Mouse (Mus musculus) cerebellum, adult 11-12 months (tissue): ENCODE data around the gene Plcz1.

Experiments
- DNase-seq: peaks from one replicate; pipeline ENCODE4 v3.0.0; 2022

The Plcz1 gene

GRCm38 (mm10) chr6:140041357-140041756 is at the start of gene Plcz1:
TSS of gene Plcz1 (minus strand) at chr6:140041457.
- DNase-seq = no peak

GRCm38 (mm10) chr6:140089855-140090254 is 48.6 kb upstream of the Plcz1 start:
- no peak for DNase-seq

- DNase-seq = no peak
Measured at GRCm38 (mm10) chr6:140081739-140082138, 40.5 kb upstream of the Plcz1 start.

- DNase-seq = no peak
Measured at GRCm38 (mm10) chr6:140080933-140081332, 39.7 kb upstream of the Plcz1 start.

- DNase-seq = no peak
Measured at GRCm38 (mm10) chr6:140069177-140069576, 27.9 kb upstream of the Plcz1 start.

GRCm38 (mm10) chr6:140054271-140054928 is 13.1 kb upstream of the Plcz1 start:
- no peak for DNase-seq

GRCm38 (mm10) chr6:140051476-140051875 is 10.2 kb upstream of the Plcz1 start:
- DNase-seq = no peak

- DNase-seq = no peak
Measured at GRCm38 (mm10) chr6:140040952-140041351, 305 bp downstream of the Plcz1 start, which contains the start of gene Capza3. TSS of gene Capza3 (plus strand) at chr6:140041252.

- DNase-seq = no peak
Measured at GRCm38 (mm10) chr6:140024404-140024803, 16.9 kb downstream of the Plcz1 start.

GRCm38 (mm10) chr6:140005181-140005580 is 36.1 kb downstream of the Plcz1 start:
- DNase-seq = no peak

- no peak for DNase-seq
Measured at GRCm38 (mm10) chr6:139989597-139989996, 51.7 kb downstream of the Plcz1 start.

- no peak for DNase-seq
Measured at GRCm38 (mm10) chr6:139989075-139989474, 52.2 kb downstream of the Plcz1 start.

GRCm38 (mm10) chr6:139986564-139986963 is 54.7 kb downstream of the Plcz1 start:
- no peak for DNase-seq

- no peak for DNase-seq
Measured at GRCm38 (mm10) chr6:139984069-139984468, 57.2 kb downstream of the Plcz1 start.

GRCm38 (mm10) chr6:139981061-139981460 is 60.2 kb downstream of the Plcz1 start:
- DNase-seq = no peak

- no peak for DNase-seq
Measured at GRCm38 (mm10) chr6:139978114-139978513, 63.1 kb downstream of the Plcz1 start.

GRCm38 (mm10) chr6:139974668-139975067 is 66.6 kb downstream of the Plcz1 start:
- DNase-seq = no peak

- DNase-seq = no peak
Measured at GRCm38 (mm10) chr6:139971608-139972298, 69.5 kb downstream of the Plcz1 start.

- no peak for DNase-seq
Measured at GRCm38 (mm10) chr6:139966684-139967083, 74.6 kb downstream of the Plcz1 start.

- DNase-seq = no peak
Measured at GRCm38 (mm10) chr6:139964895-139965294, 76.4 kb downstream of the Plcz1 start.

GRCm38 (mm10) chr6:139963775-139964174 is 77.5 kb downstream of the Plcz1 start:
- no peak for DNase-seq

GRCm38 (mm10) chr6:139957531-139958241 is 83.6 kb downstream of the Plcz1 start:
- no peak for DNase-seq

- DNase-seq = no peak
Measured at GRCm38 (mm10) chr6:139953596-139953995, 87.7 kb downstream of the Plcz1 start.
